Mouse (Mus musculus): ENCODE measurements around the gene Xylb.

The Xylb gene

DNA sequence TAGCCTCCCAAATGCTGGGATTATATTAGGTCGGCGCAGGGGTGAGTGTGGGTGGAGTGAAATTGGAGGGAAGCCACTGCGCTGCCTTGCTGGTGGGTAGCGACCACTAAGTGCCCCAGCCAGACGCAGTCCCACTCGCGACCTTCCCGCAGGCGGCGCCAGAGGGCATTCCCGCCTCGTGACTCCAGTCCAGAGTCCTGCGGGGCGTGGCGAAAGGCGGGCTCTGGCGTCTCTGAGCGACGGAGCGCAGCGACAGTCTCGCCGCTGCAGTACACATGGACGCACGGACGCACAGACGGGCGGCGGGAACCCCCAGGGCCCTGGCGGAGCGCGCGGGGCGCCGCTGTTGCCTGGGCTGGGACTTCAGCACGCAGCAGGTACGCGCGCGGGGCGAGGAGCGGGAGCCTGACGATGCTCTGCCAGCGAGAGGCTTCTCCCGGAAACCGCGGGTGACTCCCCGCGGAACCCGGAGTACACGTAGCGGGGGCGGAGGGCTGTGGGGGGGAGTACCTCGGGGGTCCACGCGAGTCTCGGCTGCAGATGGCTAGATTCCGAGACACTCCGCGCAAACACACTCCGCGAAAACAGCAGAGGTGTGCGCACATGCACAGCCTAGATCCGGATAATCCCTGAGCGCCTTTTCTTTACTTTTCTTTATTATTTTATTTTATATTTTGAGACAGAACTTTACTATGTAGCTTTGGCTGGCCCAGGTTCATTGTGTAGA lies at the start of gene Xylb:
Gene Xylb, plus strand, starts transcription at position 51 of the 727 bp plus-strand sequence.
- DNase-seq (ENCODE audit: low read depth) = peak; percentile 74

DNA sequence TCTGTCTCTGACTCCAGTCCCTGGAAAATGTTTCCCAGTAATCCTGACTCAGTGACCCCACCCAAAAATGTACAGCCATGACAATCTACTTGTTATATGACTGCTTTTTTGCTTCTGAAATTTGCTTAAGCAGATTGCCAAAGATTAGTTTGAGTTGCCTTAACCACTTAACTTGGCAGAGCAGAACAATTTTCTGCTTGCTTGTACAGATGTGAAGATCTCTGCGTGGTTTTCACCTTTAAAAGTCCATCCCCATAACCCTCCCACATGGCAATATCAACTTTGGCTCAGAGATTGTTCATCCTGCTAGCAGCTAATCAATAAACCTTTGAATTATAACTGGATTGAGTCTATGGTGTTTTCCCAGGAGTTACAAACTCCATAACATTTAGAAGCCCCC lies 48.1 kb upstream of the Xylb start:
- DNase-seq (ENCODE audit: low read depth) = no peak

DNA sequence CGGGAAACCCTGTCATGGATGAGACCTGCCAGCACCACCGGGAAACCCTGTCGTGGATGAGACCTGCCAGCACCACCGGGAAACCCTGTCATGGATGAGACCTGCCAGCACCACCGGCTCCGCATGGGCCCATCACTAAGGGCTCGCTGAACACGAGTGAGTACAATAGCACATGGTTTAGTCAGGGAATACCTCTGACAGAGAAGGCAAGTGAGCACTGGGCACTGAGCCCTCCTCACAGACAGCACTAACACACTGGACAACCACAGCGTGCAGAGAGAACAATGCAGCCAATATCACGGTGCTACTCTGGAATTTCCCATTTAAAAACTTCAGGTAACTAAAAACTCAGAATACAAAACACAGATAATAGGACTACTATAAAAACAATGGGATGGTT lies 44.1 kb upstream of the Xylb start:
- DNase-seq (ENCODE audit: low read depth) = no peak

DNA sequence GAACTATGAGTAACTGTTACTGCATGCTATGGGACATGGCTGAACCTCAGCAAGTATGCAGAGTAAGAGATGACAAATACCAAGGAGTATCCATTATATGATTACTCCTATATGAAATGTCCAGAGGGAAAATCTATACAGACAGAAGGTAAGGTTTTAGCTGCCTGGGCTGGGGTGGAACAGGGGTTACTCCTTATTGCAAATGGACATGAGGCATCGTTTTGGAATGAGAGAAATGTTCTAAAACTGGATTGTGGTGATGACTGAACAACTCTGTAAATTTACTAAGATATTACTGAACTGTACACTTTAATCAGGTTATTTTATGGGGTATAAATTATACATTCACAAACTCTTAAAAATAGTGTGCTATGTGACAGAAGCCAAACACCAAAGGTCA lies 38.3 kb upstream of the Xylb start:
- peak; percentile 51 for DNase-seq (ENCODE audit: low read depth)

- DNase-seq (ENCODE audit: low read depth) = no peak
Measured at GRCm38 (mm10) chr9:119320446-119320845, 36.7 kb upstream of the Xylb start.

GRCm38 (mm10) chr9:119320946-119321345 lies 36.2 kb upstream of the Xylb start:
- DNase-seq (ENCODE audit: low read depth) = peak; percentile 34

GRCm38 (mm10) chr9:119321392-119322229 lies 35.6 kb upstream of the Xylb start:
- DNase-seq (ENCODE audit: low read depth) = peak; percentile 33

- peak; percentile 98 for DNase-seq (ENCODE audit: low read depth)
Measured at GRCm38 (mm10) chr9:119322289-119323259, 34.6 kb upstream of the Xylb start, which contains the start of gene Oxsr1. Oxsr1 (minus strand) TSS chr9:119322427.

DNA sequence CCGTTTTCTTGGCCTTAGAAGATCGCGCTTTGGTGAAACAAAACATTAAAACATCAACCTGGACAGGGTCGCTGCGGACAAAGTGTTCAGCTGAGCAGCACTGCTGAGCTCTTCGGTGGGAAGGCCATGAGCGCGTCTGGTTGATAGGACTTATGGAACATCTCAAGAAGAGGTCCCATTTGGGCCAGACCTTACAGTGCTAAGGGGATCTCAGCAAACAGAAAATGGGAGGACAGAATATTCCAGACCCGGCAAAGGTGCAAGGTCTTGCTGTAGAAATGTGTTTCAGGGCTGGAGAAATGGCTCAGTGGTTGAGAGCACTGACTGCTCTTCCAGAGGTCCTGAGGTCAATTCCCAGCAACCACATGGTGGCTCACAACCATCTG lies 33.9 kb upstream of the Xylb start:
- DNase-seq (ENCODE audit: low read depth) = peak; percentile 16

DNA sequence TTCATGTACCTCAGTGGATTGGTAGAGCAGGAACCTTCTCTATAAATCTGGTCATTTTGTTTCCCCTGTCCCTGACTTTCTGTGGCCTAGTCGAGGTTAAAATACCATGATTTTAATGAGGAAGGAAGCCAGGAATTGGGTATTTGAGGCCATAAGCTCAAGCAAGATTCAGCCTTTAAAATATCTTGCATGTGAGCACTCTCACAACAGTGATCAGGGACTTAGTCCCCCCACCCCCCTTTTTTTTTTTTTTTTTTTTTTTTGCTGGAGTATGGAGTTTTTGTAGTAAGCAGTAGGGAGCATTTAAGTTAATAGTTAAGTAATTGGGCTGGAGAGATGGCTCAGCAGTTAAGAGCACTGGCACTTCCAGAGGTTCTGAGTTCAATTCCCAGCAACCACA lies 33.1 kb upstream of the Xylb start:
- DNase-seq (ENCODE audit: low read depth) = no peak

DNA sequence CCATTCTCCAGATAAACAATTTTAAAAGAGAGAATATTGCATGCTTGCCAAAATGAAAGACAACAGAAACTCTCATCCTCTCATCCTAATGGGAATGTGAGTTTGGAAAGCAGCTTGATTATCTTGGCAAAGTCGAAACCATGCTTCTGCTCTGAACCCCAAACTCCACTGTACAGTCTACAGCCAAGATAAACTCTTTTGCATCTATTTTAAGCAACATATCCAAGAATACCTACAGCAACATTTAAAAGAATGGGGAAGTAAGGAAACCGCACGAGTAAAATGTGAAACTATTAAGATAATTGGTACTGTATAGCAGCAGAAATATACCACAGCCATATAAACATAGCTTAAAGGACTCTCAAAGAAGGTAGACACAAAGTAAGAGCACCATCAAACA lies 28.7 kb upstream of the Xylb start:
- peak; percentile 59 for DNase-seq (ENCODE audit: low read depth)

GRCm38 (mm10) chr9:119330186-119330963 lies 26.8 kb upstream of the Xylb start:
- DNase-seq (ENCODE audit: low read depth) = peak; percentile 41

DNA sequence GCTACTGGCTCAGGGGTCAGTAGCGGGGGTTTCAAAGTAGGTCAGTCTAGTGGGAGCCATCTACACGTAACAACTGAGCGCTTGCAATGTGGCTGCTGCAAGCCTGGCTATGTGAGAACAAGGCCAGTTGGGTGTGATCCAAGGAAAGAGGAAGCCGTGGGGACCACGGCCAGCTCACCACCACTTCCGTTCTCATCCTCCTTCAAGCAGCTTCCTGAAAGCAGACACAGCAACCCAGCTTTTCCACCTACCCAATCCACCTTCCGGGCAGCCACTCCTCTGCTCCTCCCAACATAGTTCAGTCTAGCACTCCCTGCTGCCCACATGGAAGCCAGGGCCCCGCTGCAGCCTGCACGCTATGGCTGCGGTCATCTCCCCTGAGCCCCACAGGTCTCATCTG lies 22.9 kb upstream of the Xylb start:
- no peak for DNase-seq (ENCODE audit: low read depth)

- no peak for DNase-seq (ENCODE audit: low read depth)
Measured at GRCm38 (mm10) chr9:119334834-119335233, 22.3 kb upstream of the Xylb start.

GRCm38 (mm10) chr9:119335571-119335970 lies 21.6 kb upstream of the Xylb start:
- no peak for DNase-seq (ENCODE audit: low read depth)

DNA sequence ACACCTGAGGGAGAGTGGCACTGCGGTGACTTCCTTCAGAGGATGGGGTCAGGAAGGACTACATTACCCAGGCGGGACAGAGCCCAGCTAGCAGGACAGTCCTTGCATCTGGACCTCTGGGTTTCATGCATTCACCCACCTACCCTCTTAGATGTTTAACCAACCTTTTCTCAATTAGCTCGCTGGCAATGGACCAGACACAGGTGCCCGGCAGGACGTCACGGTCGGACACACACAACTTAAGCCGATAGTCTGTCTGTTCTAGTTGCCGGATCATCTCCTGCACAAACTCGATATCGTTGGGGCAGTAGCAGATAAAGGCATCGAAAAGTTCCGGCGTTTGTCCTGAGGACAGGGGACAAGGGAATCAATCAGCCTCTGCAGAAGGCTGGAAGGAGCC lies 19.3 kb upstream of the Xylb start:
- DNase-seq (ENCODE audit: low read depth) = no peak

DNA sequence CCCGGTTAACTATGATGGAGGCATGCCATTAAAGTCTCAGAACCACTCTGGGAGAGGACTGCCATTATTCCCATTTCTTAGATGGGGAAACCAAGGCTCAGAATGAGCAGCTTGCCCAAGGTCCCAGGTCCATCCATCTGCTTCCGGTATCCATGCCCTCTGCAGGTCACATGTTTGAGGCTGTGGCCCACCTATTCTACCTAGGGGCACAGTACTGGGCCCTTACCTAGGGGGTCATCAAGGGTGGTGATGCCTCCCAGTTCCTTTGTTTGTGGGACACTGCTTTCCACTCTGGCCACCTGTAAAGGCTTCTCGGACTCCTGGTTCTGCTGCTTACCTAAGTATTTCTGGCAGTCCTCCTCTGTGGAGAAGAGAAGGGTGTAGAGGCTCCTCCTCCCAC lies 18.8 kb upstream of the Xylb start:
- no peak for DNase-seq (ENCODE audit: low read depth)

DNA sequence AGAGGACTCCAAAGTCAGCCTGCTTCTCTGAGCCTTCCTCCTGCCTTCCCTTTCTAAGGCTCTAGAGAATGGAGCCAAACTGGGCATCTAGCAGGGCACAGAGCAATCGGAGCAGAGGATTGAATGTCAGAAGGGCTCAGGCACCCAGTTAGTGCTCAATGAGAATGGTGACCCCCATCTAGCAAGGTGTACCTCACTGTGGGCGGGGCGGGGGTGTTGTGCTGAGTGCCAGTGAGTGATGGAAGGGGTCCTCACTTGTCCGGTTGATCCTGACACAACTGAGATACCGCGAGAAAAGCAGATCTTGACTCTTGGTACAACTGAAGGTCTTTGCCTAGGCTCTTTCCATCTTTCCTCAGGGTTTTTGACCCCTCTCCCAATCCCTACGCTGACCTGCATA lies 18.1 kb upstream of the Xylb start:
- DNase-seq (ENCODE audit: low read depth) = no peak

GRCm38 (mm10) chr9:119339558-119340211 lies 17.5 kb upstream of the Xylb start, which contains the start of gene Acaa1a:
Acaa1a (plus strand) TSS chr9:119339676.
- DNase-seq (ENCODE audit: low read depth) = peak; percentile 85

- no peak for DNase-seq (ENCODE audit: low read depth)
Measured at GRCm38 (mm10) chr9:119340212-119340580, 17.0 kb upstream of the Xylb start.
